Mouse (Mus musculus) forebrain, embryonic 15.5 days (tissue): ENCODE measurements around the gene Nav2. TPM values are rescaled to one million over a fixed set of nuclear protein-coding genes. Genes with fewer than 3 reads are reported as not detected.

Experiments
- ATAC-seq: fragments of 200-750 bp; cut with Nextera tagmentation; replicated peaks from 2 replicates; pipeline ENCODE4 v1.8.0; 2017; ENCODE audit warnings: mild to moderate bottlenecking, moderate TSS enrichment, moderate library complexity
- H3K27ac ChIP-seq: fragments of 300-500 bp; sonication (generic); replicated peaks from 2 replicates; pipeline ENCODE4 v1.5.1; 2015; ENCODE audit warnings: mild to moderate bottlenecking, inconsistent platforms
- H3K27me3 ChIP-seq: fragments of 300-500 bp; sonication (generic); 2 replicates; pipeline ENCODE4 v1.6.1; 2015; ENCODE audit warnings: inconsistent platforms
- H3K36me3 ChIP-seq: fragments of 300-500 bp; sonication (generic); 2 replicates; pipeline ENCODE4 v1.6.1; 2015; ENCODE audit warnings: mild to moderate bottlenecking, inconsistent platforms
- H3K4me1 ChIP-seq: fragments of 300-500 bp; sonication (generic); 2 replicates; pipeline ENCODE4 v1.6.1; 2015; ENCODE audit warnings: inconsistent platforms
- H3K4me2 ChIP-seq: fragments of 300-500 bp; sonication (generic); replicated peaks from 2 replicates; pipeline ENCODE4 v1.6.1; 2015; ENCODE audit warnings: mild to moderate bottlenecking, inconsistent platforms
- H3K4me3 ChIP-seq: fragments of 300-500 bp; sonication (generic); 2 replicates; pipeline ENCODE4 v1.5.1; 2015; ENCODE audit warnings: mild to moderate bottlenecking, inconsistent platforms
- H3K9ac ChIP-seq: fragments of 300-500 bp; sonication (generic); replicated peaks from 2 replicates; pipeline ENCODE4 v1.6.1; 2015; ENCODE audit warnings: mild to moderate bottlenecking, inconsistent platforms
- H3K9me3 ChIP-seq: fragments of 300-500 bp; sonication (generic); 2 replicates; pipeline ENCODE4 v1.6.1; 2016; ENCODE audit warnings: inconsistent platforms
- WGBS: fragments of 180-500 bp; shearing (Covaris S2); methylation state at CpG from one replicate; pipeline ENCODE4 v1.1.7; 2015; ENCODE audit warnings: mixed read lengths; 5-methylcytosine and 5-hydroxymethylcytosine counted together
- polyA plus RNA-seq: library from polyadenylated mRNA; unstranded; fragments of >200 nt; fragmentation: Nextera tagmentation; extraction: Ambion mirVana; gene quantifications from 2 replicates; pipeline ENCODE4 v1.2.1, GENCODE M21; 2015

The Nav2 gene
- polyA plus RNA-seq, 1 experiment from 2014 or later = 27.3 TPM

GRCm38 (mm10) chr7:49093596-49093995 is 185.1 kb downstream of the Nav2 start:
- no peak overlapping the region for H3K4me3 ChIP-seq
- H3K9ac ChIP-seq = no peak overlapping the region
- no peaks in the 10 kb centered on the region for H3K27me3 ChIP-seq
- H3K9me3 ChIP-seq = no peaks in the 10 kb centered on the region
- no peak for ATAC-seq
- 87% methylated on average over 6 of the region's 6 CpGs for WGBS
- no peaks in the 10 kb centered on the region for H3K36me3 ChIP-seq
- no peaks in the 10 kb centered on the region for H3K4me1 ChIP-seq
- no peak overlapping the region for H3K4me2 ChIP-seq
- H3K27ac ChIP-seq = no peak overlapping the region

DNA sequence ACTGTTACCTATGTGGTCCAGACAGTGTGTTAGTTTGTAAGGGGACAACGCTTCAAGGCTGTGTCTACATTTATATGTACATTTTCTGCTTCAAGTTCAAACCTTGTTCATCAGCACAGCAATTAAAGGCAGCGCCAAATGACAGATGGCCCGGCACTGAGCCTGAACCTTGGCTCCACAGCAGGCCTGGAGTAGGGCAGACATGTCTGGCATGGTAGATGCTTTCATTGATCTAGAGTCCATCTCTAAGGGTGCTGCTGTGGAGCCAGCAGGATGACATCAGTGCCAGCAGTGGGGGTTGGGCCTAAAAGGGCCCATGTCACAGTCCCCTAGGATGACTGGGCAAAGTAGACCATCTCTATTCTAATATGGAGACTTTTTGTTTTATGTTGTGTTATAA is 186.0 kb downstream of the Nav2 start:
- Histone ChIP-seq H3K4me2 (no peak overlapping the region), H3K4me3 (no peak overlapping the region), H3K4me1 (no peaks in the 10 kb centered on the region), H3K27me3 (no peaks in the 10 kb centered on the region), H3K27ac (no peak overlapping the region), H3K9ac (no peak overlapping the region), H3K36me3 (no peaks in the 10 kb centered on the region), H3K9me3 (no peaks in the 10 kb centered on the region)
- 83% methylated on average over 3 of the region's 3 CpGs for WGBS
- ATAC-seq = no peak

DNA sequence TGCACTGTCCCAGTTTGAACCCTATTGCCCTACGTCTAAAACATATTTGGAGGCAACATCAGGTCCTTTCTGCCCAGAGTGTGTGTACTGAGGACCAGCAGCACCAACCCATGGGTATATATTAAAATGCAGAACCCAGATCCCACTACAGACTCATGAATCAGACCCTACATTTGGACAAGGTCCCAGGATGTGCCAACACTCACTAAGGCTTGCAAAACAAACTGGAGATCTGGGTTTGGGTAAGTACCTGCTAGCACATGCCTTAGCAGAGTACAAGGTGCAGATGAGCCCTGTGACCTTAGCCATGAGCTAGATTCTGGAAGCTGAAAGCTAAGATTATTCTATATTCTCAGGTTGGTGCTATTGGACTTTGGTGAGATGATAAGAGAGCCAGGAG is 192.8 kb downstream of the Nav2 start:
- Histone ChIP-seq H3K27me3 (no peaks in the 10 kb centered on the region), H3K4me3 (no peak overlapping the region), H3K4me1 (peaks cover 15% of the 10 kb centered on the region), H3K9ac (no peak overlapping the region), H3K9me3 (no peaks in the 10 kb centered on the region), H3K27ac (no peak overlapping the region), H3K36me3 (no peaks in the 10 kb centered on the region), H3K4me2 (no peak overlapping the region)
- ATAC-seq = no peak
- 78% methylated on average over 1 of the region's 1 CpGs for WGBS

DNA sequence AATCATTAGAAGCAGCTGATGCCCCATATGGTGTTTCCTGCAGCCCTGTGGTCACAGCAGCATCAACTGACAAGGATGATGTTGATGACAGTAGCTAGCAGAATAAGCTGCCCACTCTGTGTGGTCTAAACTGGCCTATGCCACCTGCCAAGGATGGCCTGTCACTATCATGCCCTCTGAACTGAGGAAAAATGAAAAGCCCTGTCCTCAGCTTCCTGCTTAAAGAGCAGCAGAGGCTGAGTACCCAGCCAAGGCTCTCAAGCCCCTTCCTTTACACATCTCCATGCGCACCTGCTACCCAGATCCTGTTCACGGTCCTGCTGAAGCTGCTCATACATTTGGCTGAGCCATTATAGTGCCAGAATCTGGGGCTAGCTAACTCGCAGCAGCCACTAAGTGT is 193.7 kb downstream of the Nav2 start:
- H3K9ac ChIP-seq = no peak overlapping the region
- no peak overlapping the region for H3K4me3 ChIP-seq
- ATAC-seq = no peak
- no peaks in the 10 kb centered on the region for H3K9me3 ChIP-seq
- no peak overlapping the region for H3K4me2 ChIP-seq
- H3K27ac ChIP-seq = 0 out of 2 replicates have a peak overlapping the region, but pooled peaks have one; percentile 19
- H3K4me1 ChIP-seq = peaks cover 15% of the 10 kb centered on the region
- no peaks in the 10 kb centered on the region for H3K27me3 ChIP-seq
- 65% methylated on average over 3 of the region's 3 CpGs for WGBS
- no peaks in the 10 kb centered on the region for H3K36me3 ChIP-seq

- peak; percentile 74 for ATAC-seq
- H3K4me2 ChIP-seq = no peak overlapping the region
- H3K9ac ChIP-seq = no peak overlapping the region
- WGBS = 10% methylated on average over 8 of the region's 8 CpGs
- H3K9me3 ChIP-seq = no peaks in the 10 kb centered on the region
- H3K4me3 ChIP-seq = no peak overlapping the region
- no peaks in the 10 kb centered on the region for H3K36me3 ChIP-seq
- H3K4me1 ChIP-seq = peaks cover 17% of the 10 kb centered on the region
- no peaks in the 10 kb centered on the region for H3K27me3 ChIP-seq
- no peak overlapping the region for H3K27ac ChIP-seq
Measured at GRCm38 (mm10) chr7:49104376-49104775, 195.9 kb downstream of the Nav2 start.

GRCm38 (mm10) chr7:49104793-49105192 is 196.3 kb downstream of the Nav2 start:
- no peak overlapping the region for H3K4me2 ChIP-seq
- WGBS = 5% methylated on average over 1 of the region's 1 CpGs
- H3K27me3 ChIP-seq = no peaks in the 10 kb centered on the region
- H3K4me3 ChIP-seq = no peak overlapping the region
- no peak overlapping the region for H3K27ac ChIP-seq
- H3K9me3 ChIP-seq = no peaks in the 10 kb centered on the region
- peak; percentile 30; the same call in 1 of the 2 replicates for ATAC-seq
- no peak overlapping the region for H3K9ac ChIP-seq
- H3K4me1 ChIP-seq = peaks cover 17% of the 10 kb centered on the region
- H3K36me3 ChIP-seq = no peaks in the 10 kb centered on the region

DNA sequence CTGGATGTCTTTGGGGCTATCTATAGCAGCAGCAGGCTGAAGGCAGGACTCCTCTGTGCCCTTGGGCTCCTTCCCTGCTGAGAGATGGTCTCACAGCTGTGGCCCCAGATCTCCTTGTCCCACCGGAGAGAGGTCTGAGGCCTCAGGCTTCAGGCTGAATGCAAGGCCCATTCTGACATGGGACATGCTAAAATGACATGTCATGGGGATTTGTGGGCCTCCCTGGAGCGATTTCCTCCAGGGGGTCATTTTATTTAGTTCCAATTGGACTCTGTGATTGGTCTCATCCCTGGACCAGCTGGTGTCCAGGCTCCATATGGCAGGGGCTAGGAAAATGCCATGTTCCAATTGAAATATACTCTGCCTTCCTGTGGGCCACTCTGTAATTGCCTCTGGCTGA is 197.0 kb downstream of the Nav2 start:
- H3K27ac ChIP-seq = no peak overlapping the region
- H3K4me1 ChIP-seq = peaks cover 17% of the 10 kb centered on the region

GRCm38 (mm10) chr7:49108076-49108475 is 199.6 kb downstream of the Nav2 start:
- Histone ChIP-seq H3K4me1 (peaks cover 9% of the 10 kb centered on the region; the same call in 1 of the 2 replicates), H3K9ac (no peak overlapping the region), H3K4me3 (no peak overlapping the region), H3K9me3 (no peaks in the 10 kb centered on the region), H3K4me2 (no peak overlapping the region), H3K27ac (no peak overlapping the region), H3K27me3 (no peaks in the 10 kb centered on the region), H3K36me3 (no peaks in the 10 kb centered on the region)
- 76% methylated on average over 5 of the region's 5 CpGs for WGBS
- no peak for ATAC-seq

More for the DNA sequence above, 197.0 kb downstream of the Nav2 start:
- no peaks in the 10 kb centered on the region for H3K27me3 ChIP-seq
- no peak overlapping the region for H3K9ac ChIP-seq
- no peak for ATAC-seq
- H3K4me2 ChIP-seq = no peak overlapping the region
- H3K9me3 ChIP-seq = no peaks in the 10 kb centered on the region
- no peak overlapping the region for H3K4me3 ChIP-seq
- 82% methylated on average over 2 of the region's 2 CpGs for WGBS
- H3K36me3 ChIP-seq = no peaks in the 10 kb centered on the region

DNA sequence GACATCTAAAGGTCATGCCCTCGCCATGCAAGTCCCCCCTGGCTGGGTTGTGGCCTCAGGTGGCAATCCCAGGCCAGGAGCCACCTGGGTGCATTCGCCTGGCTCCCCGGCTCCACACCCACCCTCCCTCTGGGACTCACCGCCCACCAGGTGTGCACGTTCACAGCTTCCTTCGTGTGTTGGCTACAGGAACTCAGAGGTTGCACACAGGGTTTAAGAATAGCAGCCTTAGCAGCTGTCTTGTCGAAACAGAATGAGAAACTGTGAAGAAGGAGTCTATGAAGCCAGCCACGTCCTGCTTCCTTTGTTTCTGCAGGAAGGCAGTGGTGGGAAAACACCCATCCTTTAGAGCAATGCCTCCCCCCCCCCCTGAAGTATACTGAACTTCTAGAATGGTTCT is 210.5 kb downstream of the Nav2 start:
- Histone ChIP-seq H3K9me3 (no peaks in the 10 kb centered on the region), H3K36me3 (no peaks in the 10 kb centered on the region), H3K4me3 (no peak overlapping the region), H3K4me2 (no peak overlapping the region), H3K4me1 (peaks cover 24% of the 10 kb centered on the region), H3K27me3 (peaks cover 3% of the 10 kb centered on the region; the same call in 1 of the 2 replicates), H3K27ac (no peak overlapping the region), H3K9ac (no peak overlapping the region)
- no peak for ATAC-seq
- 72% methylated on average over 8 of the region's 8 CpGs for WGBS

DNA sequence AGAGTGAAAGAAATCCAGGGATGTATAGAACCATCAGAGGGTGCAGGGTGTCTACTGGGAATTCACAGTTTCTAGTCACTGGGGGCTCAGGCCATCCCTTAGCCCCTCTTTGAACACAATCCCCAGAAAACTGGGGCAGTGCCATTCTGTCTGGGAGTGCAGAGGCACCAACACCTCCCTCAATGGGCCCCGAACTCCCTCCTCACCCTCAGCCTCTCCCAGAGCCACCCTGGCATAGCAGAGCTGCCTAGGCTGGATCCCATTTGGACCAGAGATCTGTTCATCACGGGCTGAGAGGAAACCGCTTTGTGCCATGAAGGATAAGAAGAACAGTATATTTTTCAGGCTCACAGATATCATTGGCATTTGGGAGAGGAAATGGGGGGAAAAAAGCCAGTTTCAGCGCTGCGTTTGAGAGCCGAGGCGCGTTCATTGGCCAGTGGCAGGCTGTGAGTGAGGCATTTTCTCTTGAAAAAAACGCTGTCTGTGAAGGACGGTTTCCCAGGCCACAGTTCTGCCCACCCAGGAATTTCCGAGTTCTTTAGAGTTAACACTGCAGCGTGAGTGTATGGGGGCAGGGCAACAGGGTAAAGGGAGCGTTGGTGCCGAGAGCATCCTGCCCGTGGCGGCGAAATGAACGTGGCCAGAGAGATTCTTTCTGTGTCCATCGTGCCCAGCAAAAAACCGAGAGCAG is 211.4 kb downstream of the Nav2 start:
- no peaks in the 10 kb centered on the region for H3K9me3 ChIP-seq
- H3K9ac ChIP-seq = peak overlapping the region; percentile 39
- no peaks in the 10 kb centered on the region for H3K36me3 ChIP-seq
- H3K4me1 ChIP-seq = peaks cover 24% of the 10 kb centered on the region
- peaks cover 3% of the 10 kb centered on the region; the same call in 1 of the 2 replicates for H3K27me3 ChIP-seq
- 7% methylated on average over 20 of the region's 20 CpGs for WGBS
- peak overlapping the region; percentile 31 for H3K4me3 ChIP-seq
- H3K27ac ChIP-seq = peak overlapping the region; percentile 71
- peak overlapping the region; percentile 61 for H3K4me2 ChIP-seq
- peak; percentile 48 for ATAC-seq

DNA sequence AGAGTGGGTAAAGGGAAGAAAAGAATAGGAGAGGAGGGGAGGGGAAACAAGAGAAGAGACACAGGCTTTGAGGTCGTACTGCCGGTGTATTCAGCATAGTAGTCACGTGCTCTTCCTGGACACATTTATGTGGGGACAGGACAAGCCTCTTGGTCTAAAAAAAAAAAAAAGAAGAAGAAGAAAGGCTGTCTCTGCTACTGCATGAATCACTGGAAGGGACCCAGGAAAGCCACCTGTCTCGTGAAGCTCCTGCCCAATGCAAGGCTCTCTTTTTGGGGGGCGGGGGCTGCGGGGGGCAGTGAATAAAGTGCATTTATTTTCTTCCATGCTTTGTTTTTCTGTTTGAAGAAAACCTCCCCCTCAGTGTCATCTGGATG is 212.0 kb downstream of the Nav2 start:
- 14% methylated on average over 6 of the region's 6 CpGs for WGBS
- Histone ChIP-seq H3K4me2 (peak overlapping the region; percentile 61), H3K27me3 (peaks cover 3% of the 10 kb centered on the region; the same call in 1 of the 2 replicates), H3K9ac (peak overlapping the region; percentile 39), H3K36me3 (no peaks in the 10 kb centered on the region), H3K4me3 (peak overlapping the region; percentile 31), H3K27ac (peak overlapping the region; percentile 71), H3K9me3 (no peaks in the 10 kb centered on the region), H3K4me1 (peaks cover 24% of the 10 kb centered on the region)
- peak; percentile 30 for ATAC-seq

- ATAC-seq = peak; percentile 89
- Histone ChIP-seq H3K27ac (peak overlapping the region; percentile 71), H3K4me1 (peaks cover 24% of the 10 kb centered on the region), H3K9ac (no peak overlapping the region), H3K4me3 (no peak overlapping the region), H3K4me2 (peak overlapping the region; percentile 19; the same call in 1 of the 2 replicates), H3K9me3 (no peaks in the 10 kb centered on the region), H3K36me3 (no peaks in the 10 kb centered on the region), H3K27me3 (peaks cover 3% of the 10 kb centered on the region; the same call in 1 of the 2 replicates)
- WGBS = 33% methylated on average over 20 of the region's 20 CpGs
Measured at GRCm38 (mm10) chr7:49120935-49121691, 212.6 kb downstream of the Nav2 start.
